Mouse (Mus musculus) embryonic fibroblast, embryonic 13.5 days (primary cell): Measurements from ENCODE around the gene Drc3. TPM values are rescaled to one million over a fixed set of nuclear protein-coding genes. Genes with fewer than 3 reads are reported as not detected.

Experiments used
- H3K27ac ChIP-seq: 2 replicates; pipeline ENCODE4 v1.5.1; 2012; ENCODE audit warnings: low read length, control low read depth, inconsistent platforms; ENCODE audit not compliant: insufficient read depth
- H3K4me1 ChIP-seq: 2 replicates; pipeline ENCODE4 v1.6.1; 2011; ENCODE audit warnings: low read length; ENCODE audit not compliant: control insufficient read depth, insufficient read depth
- H3K4me3 ChIP-seq: 2 replicates; pipeline ENCODE4 v1.5.1; 2011; ENCODE audit warnings: mild to moderate bottlenecking, control low read depth, low read length; ENCODE audit not compliant: insufficient read depth
- CTCF ChIP-seq: IDR thresholded peaks from 2 replicates; pipeline ENCODE4 v1.5.1; 2011; ENCODE audit warnings: mild to moderate bottlenecking, control low read depth, low read length, moderate library complexity, borderline replicate concordance; ENCODE audit not compliant: insufficient read depth
- POLR2A ChIP-seq: IDR thresholded peaks from 2 replicates; pipeline ENCODE4 v1.6.1; 2011; ENCODE audit warnings: low read depth, mild to moderate bottlenecking, control low read depth, low read length, moderate library complexity
- polyA plus RNA-seq: library from polyadenylated mRNA; stranded (reverse); fragments of >200 nt; gene quantifications from 2 replicates; pipeline ENCODE4 v1.2.4, GENCODE M21; 2011; ENCODE audit warnings: low read depth; ENCODE audit not compliant: missing spikeins, insufficient read length

The Drc3 gene
- polyA plus RNA-seq, 1 experiment: 0.53 TPM

DNA sequence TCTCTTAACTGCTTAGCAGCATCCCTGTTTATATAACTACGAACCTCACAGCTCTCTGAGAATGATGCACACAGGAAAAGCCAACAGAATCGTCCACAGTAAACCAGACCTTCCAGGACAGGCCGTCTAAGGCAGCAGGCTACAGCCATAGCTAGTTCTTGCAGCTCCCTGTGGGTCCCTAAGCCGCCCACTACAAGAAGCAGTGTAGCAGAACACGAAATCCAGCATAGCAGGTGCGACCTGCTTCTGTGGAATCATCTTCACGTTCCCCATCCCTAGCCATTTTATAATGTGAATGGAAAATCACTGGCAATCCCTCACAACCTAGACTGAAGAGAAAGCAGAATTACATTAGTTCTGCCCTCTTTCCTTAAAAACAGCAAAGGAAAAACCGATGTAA is 36.2 kb upstream of the Drc3 start:
- Histone ChIP-seq H3K4me3 (no peak overlapping the region), H3K27ac (no peak overlapping the region), H3K4me1 (peaks cover 14% of the 10 kb centered on the region)
- TF ChIP-seq CTCF: no peak
- TF ChIP-seq POLR2A: no peak

DNA sequence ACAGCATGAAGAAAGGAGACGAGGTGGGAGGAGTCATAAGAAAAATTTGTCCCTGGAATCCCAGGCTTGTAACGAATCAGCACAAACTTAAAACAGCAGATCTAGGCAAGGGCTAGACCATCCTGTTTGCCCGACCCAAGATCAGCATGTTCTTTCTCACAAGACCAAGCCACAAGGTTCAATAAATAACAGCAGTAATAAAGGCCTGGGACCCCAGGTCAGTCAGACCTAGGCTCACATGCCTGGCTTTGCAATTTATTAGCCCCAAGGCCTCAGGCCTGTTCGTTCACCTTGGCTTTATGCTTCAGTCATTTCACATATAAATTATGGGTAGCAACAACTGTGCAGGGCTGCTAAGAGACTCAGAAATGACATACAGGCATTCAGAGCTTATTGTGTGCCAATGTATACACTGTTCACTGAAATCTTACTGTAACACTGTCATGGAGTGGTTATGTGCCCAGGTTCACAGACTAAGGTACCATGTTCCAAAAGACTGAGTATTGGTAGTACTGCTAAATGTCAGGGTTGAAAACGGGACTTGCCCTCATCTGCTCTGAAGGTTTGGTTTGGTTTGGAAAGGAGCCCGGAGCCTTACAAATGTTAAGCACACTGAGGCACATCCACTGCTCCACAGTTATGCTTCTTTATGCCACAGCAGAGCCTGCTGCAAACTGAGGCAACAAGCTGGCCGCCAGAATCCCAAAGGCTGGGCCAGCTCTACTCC is 35.6 kb upstream of the Drc3 start:
- TF ChIP-seq CTCF (no peak), POLR2A (no peak)
- no peak overlapping the region for H3K4me3 ChIP-seq
- H3K27ac ChIP-seq: peak overlapping the region; percentile 3; the same call in 1 of the 2 replicates
- H3K4me1 ChIP-seq: peaks cover 10% of the 10 kb centered on the region

DNA sequence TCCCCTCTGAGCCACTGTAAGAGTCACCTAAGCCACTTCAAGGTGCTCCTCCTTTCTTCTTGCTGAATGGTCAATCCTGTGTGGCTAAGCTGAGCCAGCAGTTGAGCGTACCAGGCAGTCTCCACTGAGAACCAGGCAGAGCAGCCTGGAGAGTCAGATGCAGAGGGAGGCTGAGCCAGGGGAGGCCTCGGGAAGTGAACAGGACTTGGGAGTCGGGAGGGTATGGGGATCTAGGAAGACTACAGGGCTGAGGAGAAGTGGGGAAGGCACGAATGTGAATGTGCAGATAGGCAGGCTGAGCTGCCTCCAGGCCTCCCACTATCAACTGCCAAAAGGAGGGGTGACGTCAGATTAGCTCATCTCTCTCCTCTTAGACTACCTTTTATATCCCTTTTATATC is 34.4 kb upstream of the Drc3 start:
- Histone ChIP-seq H3K4me1 (peaks cover 9% of the 10 kb centered on the region; the same call in 1 of the 2 replicates), H3K4me3 (no peak overlapping the region), H3K27ac (no peak overlapping the region)
- TF ChIP-seq CTCF (no peak), POLR2A (no peak)

DNA sequence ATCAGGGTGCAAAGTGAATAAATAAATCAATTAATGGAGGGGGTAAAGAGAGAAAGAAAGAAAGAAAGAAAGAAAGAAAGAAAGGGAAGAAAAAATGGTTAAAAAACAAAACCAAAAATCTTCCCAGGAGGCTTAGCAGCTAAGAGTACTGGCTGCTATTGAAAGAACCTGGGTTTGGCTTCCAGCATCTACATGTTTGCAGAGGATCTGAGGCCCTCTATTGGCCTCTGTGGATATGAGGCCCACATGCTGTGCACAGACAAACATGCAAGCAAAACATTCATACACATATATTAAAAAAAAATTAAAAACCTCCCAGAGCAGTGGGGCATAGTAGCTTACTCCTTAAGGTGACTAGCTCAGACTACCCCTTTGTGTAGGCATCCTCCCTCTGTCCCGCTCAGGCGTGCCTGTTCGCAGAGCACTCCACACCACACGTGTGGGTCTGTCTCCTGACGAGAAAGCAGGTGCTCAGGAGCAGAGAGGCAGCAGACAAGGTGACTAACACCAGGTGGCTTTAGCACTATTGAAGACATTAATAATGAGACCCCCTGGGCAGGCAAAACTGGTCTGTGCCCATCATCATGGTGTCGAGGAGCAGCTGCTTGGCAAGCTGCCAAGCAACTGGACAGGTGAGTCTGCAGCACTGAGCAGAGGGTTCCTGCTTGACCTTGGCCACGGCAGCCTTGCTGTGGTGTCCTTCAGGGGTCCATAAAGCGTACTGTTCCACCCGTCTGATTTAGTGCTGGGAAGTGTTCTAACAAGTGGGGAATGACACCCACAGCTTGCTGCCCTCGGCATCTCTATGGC is 33.7 kb upstream of the Drc3 start:
- Histone ChIP-seq H3K27ac (no peak overlapping the region), H3K4me3 (no peak overlapping the region), H3K4me1 (peaks cover 9% of the 10 kb centered on the region; the same call in 1 of the 2 replicates)
- no peak for TF ChIP-seq POLR2A
- no peak for TF ChIP-seq CTCF

DNA sequence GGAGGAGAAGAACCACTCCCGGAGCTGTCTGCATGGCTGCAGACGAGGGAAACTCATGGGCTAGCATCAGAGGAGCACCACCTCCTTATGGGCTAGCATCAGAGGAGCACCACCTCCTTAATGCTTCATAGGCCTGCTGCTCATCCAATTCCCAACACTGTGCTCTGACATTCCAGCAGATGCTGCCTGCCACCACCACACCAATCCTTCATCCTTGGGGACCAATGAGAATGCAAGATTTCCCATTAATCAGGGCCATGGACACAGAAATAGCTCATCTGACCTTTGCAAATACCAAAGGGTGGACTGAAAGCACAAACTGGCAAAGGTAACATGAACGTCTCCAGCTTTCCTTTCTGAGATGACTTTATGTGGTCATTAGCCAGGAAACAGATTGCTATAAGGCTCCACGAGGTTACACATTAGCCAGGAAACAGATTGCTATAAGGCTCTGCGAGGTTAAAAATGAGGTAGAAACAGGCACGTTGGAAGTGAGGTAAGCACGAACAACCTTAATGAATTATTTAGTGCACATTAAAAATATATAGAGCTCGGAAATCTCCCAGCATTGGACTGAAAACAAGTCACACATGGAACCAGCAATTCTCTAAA is 32.6 kb upstream of the Drc3 start:
- Histone ChIP-seq H3K4me3 (no peak overlapping the region), H3K4me1 (peaks cover 9% of the 10 kb centered on the region; the same call in 1 of the 2 replicates), H3K27ac (no peak overlapping the region)
- TF ChIP-seq CTCF (no peak), POLR2A (no peak)

DNA sequence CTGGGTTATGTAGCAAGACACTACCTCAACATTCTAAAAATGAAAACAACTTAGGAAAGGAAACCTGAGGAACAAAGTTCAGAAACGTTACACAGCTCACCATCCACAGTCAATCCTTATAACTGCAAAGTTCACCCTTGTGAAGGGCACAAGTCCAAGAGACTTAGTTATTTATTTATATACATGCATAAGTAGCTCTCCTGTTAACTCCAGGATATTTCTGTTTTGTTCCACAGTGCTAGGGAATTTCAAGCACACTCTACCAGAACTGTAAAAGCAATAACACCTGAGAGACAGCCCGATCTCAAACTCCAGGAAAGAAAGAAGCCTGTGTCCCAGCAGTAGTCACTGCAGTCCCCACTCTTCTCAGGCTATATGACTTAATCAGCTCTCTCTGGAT is 31.7 kb upstream of the Drc3 start:
- no peak for TF ChIP-seq CTCF
- no peak for TF ChIP-seq POLR2A
- Histone ChIP-seq H3K4me1 (peaks cover 9% of the 10 kb centered on the region; the same call in 1 of the 2 replicates), H3K27ac (no peak overlapping the region), H3K4me3 (no peak overlapping the region)

DNA sequence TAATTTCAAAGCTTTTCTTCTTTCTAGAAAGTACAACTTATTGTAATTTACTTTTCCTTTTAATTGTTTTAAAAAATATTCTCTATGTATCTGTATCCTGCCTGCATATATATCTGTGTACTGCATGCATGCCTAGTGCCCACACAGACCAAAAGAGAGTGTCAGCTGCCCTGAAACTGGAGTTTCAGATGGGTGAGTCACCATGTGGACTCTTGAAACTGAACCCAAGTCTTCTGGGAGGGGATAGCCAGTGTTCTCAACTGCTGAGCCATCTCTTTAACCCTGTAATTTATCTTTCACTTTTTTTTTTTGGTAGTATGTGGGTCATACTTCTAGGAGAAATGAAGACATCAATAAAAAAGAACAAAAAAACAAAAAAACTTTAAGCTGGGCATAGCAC is 29.4 kb upstream of the Drc3 start:
- no peak for TF ChIP-seq CTCF
- no peak for TF ChIP-seq POLR2A
- no peak overlapping the region for H3K27ac ChIP-seq
- H3K4me3 ChIP-seq: no peak overlapping the region
- H3K4me1 ChIP-seq: no peaks in the 10 kb centered on the region; the same call in 1 of the 2 replicates

DNA sequence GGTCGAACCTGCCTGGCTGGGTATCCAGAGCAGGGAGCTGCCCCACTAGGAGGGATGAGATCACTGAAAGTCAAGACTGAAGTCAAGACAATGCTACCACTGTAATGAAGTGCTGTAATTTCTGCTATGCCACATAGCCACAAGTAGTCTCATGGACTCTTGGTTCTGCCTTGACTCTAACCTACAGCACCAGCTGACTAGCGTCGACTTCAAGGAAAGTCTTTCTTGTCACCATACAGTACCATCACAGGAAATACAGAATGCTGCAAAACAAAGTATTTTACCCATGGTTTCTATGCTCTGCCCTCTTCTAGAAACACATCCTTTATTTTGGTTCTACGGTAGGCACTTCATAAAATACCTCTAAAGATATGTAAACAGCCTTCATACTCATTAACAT is 22.6 kb upstream of the Drc3 start:
- Histone ChIP-seq H3K4me1 (no peaks in the 10 kb centered on the region), H3K4me3 (no peak overlapping the region), H3K27ac (no peak overlapping the region)
- TF ChIP-seq POLR2A (no peak), CTCF (no peak)

DNA sequence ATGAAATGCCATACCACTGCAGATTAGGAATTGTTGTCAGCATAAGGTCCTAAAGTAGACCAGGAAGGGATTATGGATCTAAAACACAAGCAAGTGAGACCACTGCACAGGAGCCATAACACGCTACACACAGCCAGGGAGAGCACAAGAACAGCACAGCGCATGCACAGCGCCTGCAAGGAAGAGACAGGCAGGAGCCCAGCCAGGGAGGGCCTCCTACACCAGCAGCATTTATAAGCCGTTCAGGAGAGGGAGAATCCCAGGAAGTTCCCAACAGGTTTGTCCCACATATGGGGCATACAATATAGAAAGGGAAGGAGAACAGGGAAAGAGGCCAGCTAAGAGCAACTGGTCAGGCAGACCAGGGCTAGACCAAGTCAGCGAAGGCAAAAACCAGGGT is 19.7 kb upstream of the Drc3 start:
- Histone ChIP-seq H3K27ac (no peak overlapping the region), H3K4me3 (no peak overlapping the region), H3K4me1 (no peaks in the 10 kb centered on the region)
- no peak for TF ChIP-seq CTCF

DNA sequence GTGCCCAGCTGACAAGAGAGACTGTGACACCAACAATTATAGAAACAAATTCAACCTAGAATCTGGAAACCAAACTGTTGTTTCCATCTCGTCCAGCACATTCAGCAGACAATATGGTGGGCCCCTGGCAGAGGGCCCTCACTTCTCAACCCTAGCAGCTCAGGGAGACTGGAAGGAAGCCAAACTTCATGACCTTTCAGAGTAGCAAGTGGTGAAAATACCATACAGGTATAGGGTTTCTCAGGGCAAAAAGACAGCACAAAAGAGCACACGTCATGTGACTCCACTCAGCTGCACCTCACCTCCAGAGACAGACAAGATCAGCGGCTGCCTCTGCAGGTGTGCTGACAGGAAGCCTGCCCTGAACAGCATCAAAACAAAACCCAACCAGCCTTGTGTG is 19.0 kb upstream of the Drc3 start:
- no peak overlapping the region for H3K27ac ChIP-seq
- H3K4me3 ChIP-seq: no peak overlapping the region
- TF ChIP-seq CTCF (no peak), POLR2A (no peak)
- H3K4me1 ChIP-seq: no peaks in the 10 kb centered on the region
